Mouse (Mus musculus) midbrain, embryonic 13.5 days (tissue): ENCODE data around the gene Krt7. TPM values are rescaled to one million over a fixed set of nuclear protein-coding genes. Genes with fewer than 3 reads are reported as not detected.

Experiments
- ATAC-seq: fragments of 200-750 bp; cut with Nextera tagmentation; 2 replicates; pipeline ENCODE4 v1.8.0; 2017; ENCODE audit warnings: mild to moderate bottlenecking, moderate TSS enrichment, moderate library complexity
- H3K27ac ChIP-seq: fragments of 300-500 bp; sonication (generic); 2 replicates; pipeline ENCODE4 v1.5.1; 2015; ENCODE audit warnings: inconsistent platforms, mild to moderate bottlenecking, moderate library complexity
- H3K27me3 ChIP-seq: fragments of 300-500 bp; sonication (generic); 2 replicates; pipeline ENCODE4 v1.6.1; 2015; ENCODE audit warnings: mild to moderate bottlenecking, inconsistent platforms
- H3K36me3 ChIP-seq: fragments of 300-500 bp; sonication (generic); 2 replicates; pipeline ENCODE4 v1.6.1; 2015; ENCODE audit warnings: mild to moderate bottlenecking, inconsistent platforms
- H3K4me1 ChIP-seq: fragments of 300-500 bp; sonication (generic); replicated peaks from 2 replicates; pipeline ENCODE4 v1.6.1; 2015; ENCODE audit warnings: inconsistent platforms
- H3K4me2 ChIP-seq: fragments of 300-500 bp; sonication (generic); replicated peaks from 2 replicates; pipeline ENCODE4 v1.6.1; 2015; ENCODE audit warnings: moderate library complexity, mild to moderate bottlenecking, inconsistent platforms
- H3K4me3 ChIP-seq: fragments of 300-500 bp; sonication (generic); replicated peaks from 2 replicates; pipeline ENCODE4 v1.5.1; 2015; ENCODE audit warnings: mild to moderate bottlenecking, inconsistent platforms
- H3K9ac ChIP-seq: fragments of 300-500 bp; sonication (generic); replicated peaks from 2 replicates; pipeline ENCODE4 v1.6.1; 2015; ENCODE audit warnings: mild to moderate bottlenecking, inconsistent platforms
- H3K9me3 ChIP-seq: fragments of 300-500 bp; sonication (generic); 2 replicates; pipeline ENCODE4 v1.6.1; 2016; ENCODE audit warnings: mild to moderate bottlenecking, inconsistent platforms
- WGBS: fragments of 180-500 bp; shearing (Covaris S2); methylation state at CpG from one replicate; pipeline ENCODE4 v1.1.7; 2015; 5-methylcytosine and 5-hydroxymethylcytosine counted together
- polyA plus RNA-seq: library from polyadenylated mRNA; unstranded; fragments of >200 nt; fragmentation: Nextera tagmentation; extraction: Ambion mirVana; gene quantifications from 2 replicates; pipeline ENCODE4 v1.2.1, GENCODE M21; 2015

Krt7 gene
- polyA plus RNA-seq, 1 experiment from 2014 or later: 0.05 TPM

DNA sequence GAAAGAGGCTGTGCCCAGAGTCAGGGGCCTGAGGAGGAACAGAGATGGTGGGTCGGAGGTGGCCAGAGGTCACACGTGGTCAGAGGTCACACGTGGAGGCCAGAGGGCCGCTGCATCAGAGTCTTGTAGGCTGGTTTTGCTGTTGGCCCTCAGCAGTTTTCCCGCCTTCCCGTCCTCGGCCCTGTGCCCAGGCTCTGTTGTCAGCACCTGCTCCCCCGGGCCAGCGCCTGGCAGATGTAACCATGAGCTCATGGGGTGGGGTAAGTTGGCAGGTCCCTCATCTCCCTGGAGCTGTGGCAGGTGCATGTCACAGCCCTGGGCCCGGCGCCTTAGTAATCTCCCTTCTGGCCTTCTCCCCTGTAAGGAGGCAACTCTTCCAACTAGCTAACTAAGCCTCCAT, 28.0 kb upstream of the Krt7 start:
- Histone ChIP-seq H3K27me3 (no peaks in the 10 kb centered on the region), H3K4me1 (0 out of 2 replicates have a peak, but pooled peaks cover 2% of the 10 kb centered on the region), H3K4me2 (no peak overlapping the region), H3K36me3 (no peaks in the 10 kb centered on the region), H3K9ac (no peak overlapping the region), H3K4me3 (no peak overlapping the region), H3K27ac (no peak overlapping the region), H3K9me3 (no peaks in the 10 kb centered on the region)
- ATAC-seq: no peak
- 81% methylated on average over 11 of the region's 11 CpGs for WGBS

DNA sequence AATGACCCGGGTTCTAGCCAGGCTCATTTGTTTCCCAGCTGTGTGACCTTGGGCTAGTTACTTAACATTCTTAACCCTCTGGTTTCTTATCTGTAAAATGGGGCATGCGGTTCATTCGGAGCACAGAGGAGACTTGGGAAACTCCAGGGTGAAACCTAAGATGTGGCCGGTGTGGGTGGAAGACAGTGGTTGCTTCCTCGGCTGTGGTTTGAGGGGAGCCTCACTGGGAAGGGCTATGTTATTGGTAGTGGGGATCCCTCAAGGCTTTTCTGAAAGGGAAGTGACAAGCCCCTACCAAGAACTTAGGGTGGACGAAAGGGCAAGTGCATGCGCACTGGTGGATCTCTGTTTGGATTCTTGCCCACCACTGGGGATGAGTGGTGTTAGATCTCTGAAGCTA, 26.2 kb upstream of the Krt7 start:
- no peaks in the 10 kb centered on the region for H3K9me3 ChIP-seq
- 87% methylated on average over 7 of the region's 7 CpGs for WGBS

DNA sequence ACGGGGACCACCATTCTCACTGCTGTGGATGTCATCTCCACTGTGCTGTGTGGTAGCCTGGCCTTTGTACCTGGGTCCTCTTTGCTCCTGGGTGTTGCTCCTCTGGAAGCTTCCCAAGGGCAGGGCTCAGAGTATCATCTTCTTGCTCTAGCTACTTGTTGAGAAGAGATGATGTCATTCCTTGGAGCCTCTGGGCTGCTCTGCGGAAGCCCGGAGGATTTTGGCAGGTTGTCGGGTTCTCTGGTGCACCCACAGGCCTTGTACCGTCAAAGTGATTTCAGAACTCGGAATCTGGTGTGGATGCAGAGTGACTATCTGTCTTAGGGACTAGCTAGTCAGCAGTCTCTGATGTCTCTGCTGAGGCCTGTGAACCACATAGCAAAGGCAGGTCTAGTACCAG, 25.8 kb upstream of the Krt7 start:
- H3K9ac ChIP-seq: no peak overlapping the region
- WGBS: 86% methylated on average over 6 of the region's 6 CpGs
- no peaks in the 10 kb centered on the region for H3K27me3 ChIP-seq
- 0 out of 2 replicates have a peak, but pooled peaks cover 2% of the 10 kb centered on the region for H3K4me1 ChIP-seq
- no peak overlapping the region for H3K4me2 ChIP-seq
- H3K27ac ChIP-seq: no peak overlapping the region
- H3K9me3 ChIP-seq: no peaks in the 10 kb centered on the region
- no peaks in the 10 kb centered on the region for H3K36me3 ChIP-seq
- H3K4me3 ChIP-seq: no peak overlapping the region
- no peak for ATAC-seq

More for the DNA sequence above, 26.2 kb upstream of the Krt7 start:
- ATAC-seq: no peak
- Histone ChIP-seq H3K36me3 (no peaks in the 10 kb centered on the region), H3K9ac (no peak overlapping the region), H3K4me2 (no peak overlapping the region), H3K4me1 (0 out of 2 replicates have a peak, but pooled peaks cover 2% of the 10 kb centered on the region), H3K27ac (no peak overlapping the region), H3K27me3 (no peaks in the 10 kb centered on the region), H3K4me3 (no peak overlapping the region)

DNA sequence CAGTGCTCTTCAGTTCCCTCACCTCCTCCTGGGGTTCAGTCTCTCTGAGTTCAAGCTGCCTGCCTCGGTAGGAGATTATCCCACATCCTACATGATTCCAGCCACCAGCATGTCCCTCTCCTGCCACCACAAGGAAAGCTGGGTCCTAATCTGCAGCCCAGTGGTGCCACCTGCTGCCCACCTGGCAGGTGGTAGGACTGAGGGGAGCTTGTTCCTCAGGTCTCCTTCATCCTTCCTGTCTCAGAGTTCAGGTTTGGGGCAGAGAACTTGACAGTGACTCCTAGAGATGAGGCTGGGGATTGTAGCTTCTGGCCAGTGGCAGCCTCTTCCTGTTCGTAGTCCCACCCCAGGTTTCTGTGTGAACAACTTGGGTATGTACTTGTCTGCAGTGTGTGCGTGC, 23.7 kb upstream of the Krt7 start:
- H3K36me3 ChIP-seq: no peaks in the 10 kb centered on the region
- H3K27ac ChIP-seq: no peak overlapping the region
- no peak overlapping the region for H3K9ac ChIP-seq
- H3K4me1 ChIP-seq: no peaks in the 10 kb centered on the region
- H3K4me3 ChIP-seq: no peak overlapping the region
- ATAC-seq: no peak
- H3K9me3 ChIP-seq: no peaks in the 10 kb centered on the region
- H3K27me3 ChIP-seq: no peaks in the 10 kb centered on the region
- no peak overlapping the region for H3K4me2 ChIP-seq
- 63% methylated on average over 3 of the region's 3 CpGs for WGBS

DNA sequence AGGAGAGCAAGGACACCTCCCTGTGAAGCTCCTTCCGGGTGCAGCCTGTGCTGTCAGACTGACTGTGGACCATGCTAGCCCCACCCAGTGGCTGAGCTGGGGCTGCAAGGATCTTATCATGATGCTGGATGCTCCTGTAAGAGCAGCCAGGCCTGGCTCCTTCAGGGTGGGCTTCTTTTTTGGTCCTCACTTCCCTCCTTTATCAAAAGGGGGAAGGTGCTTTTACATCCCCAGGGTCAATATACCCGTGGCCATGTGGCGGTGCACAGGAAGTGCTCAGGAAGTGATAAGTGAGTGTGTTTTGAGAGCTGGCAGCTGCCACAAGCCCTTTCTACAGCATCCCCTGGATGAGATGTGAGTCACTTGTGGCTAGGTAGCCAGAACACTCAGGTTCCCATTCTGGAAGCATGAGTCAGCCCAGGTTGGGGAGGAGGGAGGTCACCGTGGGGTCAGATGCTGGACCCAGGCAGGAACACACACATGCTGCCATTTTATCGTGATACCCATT, 22.8 kb upstream of the Krt7 start:
- no peaks in the 10 kb centered on the region for H3K27me3 ChIP-seq
- H3K4me3 ChIP-seq: no peak overlapping the region
- H3K4me2 ChIP-seq: no peak overlapping the region
- no peak overlapping the region for H3K9ac ChIP-seq
- no peaks in the 10 kb centered on the region for H3K36me3 ChIP-seq
- H3K4me1 ChIP-seq: no peaks in the 10 kb centered on the region
- no peak for ATAC-seq
- no peaks in the 10 kb centered on the region for H3K9me3 ChIP-seq
- 67% methylated on average over 5 of the region's 5 CpGs for WGBS
- H3K27ac ChIP-seq: no peak overlapping the region

DNA sequence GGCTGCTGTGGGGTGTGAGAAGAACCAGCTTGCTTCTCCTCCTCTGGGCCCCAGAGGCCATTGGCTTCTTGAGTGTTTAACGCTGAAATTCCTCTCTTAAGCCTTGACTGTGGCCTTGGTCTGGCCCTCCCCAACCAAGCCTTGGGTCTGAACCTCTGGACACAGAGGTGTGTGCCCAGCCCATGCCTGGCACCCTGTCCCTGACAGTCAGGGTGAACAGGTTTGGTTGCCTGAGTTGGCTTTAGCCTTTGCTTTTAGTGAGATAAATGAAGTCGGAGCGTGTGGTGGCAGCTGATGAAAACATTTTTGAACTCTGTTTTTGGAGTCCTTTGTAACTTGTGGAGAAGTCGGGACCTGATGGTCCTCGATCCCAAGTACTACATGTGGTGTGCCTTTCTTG, 20.6 kb upstream of the Krt7 start:
- Histone ChIP-seq H3K27me3 (no peaks in the 10 kb centered on the region), H3K4me3 (no peak overlapping the region), H3K4me2 (no peak overlapping the region), H3K36me3 (no peaks in the 10 kb centered on the region), H3K27ac (no peak overlapping the region), H3K9me3 (no peaks in the 10 kb centered on the region), H3K4me1 (no peaks in the 10 kb centered on the region), H3K9ac (no peak overlapping the region)
- ATAC-seq: no peak
- whole genome bisulfite sequencing: 87% methylated on average over 5 of the region's 5 CpGs

DNA sequence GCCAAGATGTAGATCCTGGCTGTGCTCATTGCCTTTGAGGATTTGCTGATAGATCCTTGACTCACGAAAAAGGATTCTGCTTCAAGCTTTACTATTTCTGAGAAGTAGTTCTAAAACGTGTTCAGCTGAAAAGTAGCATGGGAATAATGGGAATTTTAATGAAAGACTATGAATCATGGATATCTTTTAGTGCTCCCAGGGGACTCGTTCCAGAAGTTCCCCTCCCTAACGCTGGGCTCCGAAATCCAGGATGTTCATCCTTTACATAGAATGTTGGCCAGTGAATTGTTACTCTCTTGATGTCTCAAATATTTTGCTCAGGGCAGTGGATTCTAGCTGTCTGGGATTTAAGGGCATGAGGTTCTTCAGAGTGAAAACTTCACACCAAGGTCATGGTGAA, 18.6 kb upstream of the Krt7 start:
- Histone ChIP-seq H3K36me3 (no peaks in the 10 kb centered on the region), H3K4me1 (no peaks in the 10 kb centered on the region), H3K27me3 (no peaks in the 10 kb centered on the region), H3K27ac (no peak overlapping the region), H3K4me3 (no peak overlapping the region), H3K4me2 (no peak overlapping the region), H3K9me3 (no peaks in the 10 kb centered on the region), H3K9ac (no peak overlapping the region)
- 86% methylated on average over 5 of the region's 5 CpGs for WGBS
- no peak for ATAC-seq

GRCm38 (mm10) chr15:101394908-101395307, 15.9 kb upstream of the Krt7 start:
- Histone ChIP-seq H3K9me3 (no peaks in the 10 kb centered on the region), H3K27ac (no peak overlapping the region), H3K4me2 (no peak overlapping the region), H3K36me3 (no peaks in the 10 kb centered on the region), H3K4me1 (no peaks in the 10 kb centered on the region), H3K4me3 (no peak overlapping the region), H3K9ac (no peak overlapping the region), H3K27me3 (no peaks in the 10 kb centered on the region)
- no peak for ATAC-seq
- 73% methylated on average over 7 of the region's 7 CpGs for WGBS

DNA sequence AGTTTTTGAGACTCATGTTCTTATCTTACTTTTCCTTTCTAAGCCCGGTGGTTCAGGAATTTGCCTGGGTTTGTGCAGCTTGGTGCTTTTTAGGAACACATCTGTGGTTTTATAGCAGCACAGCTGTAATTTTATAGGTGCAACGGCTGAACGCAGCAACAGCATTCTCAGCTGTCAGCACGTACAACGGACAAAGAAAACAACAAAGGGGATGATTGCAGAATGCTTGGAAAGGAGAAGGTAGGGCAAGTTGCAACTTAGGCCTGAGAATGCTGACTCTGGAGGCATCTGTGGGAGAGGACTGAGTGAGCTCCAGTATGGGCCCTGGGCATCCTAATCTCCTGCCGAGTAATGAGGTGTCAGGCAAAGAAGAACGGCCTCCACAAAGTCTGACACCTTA, 14.4 kb upstream of the Krt7 start:
- H3K27me3 ChIP-seq: no peaks in the 10 kb centered on the region
- WGBS: 78% methylated on average over 7 of the region's 7 CpGs
- no peak overlapping the region for H3K4me2 ChIP-seq
- H3K4me1 ChIP-seq: no peaks in the 10 kb centered on the region
- H3K36me3 ChIP-seq: no peaks in the 10 kb centered on the region
- no peak for ATAC-seq
- H3K9ac ChIP-seq: no peak overlapping the region
- H3K4me3 ChIP-seq: no peak overlapping the region
- no peak overlapping the region for H3K27ac ChIP-seq
- no peaks in the 10 kb centered on the region for H3K9me3 ChIP-seq

- no peaks in the 10 kb centered on the region for H3K27me3 ChIP-seq
- H3K9me3 ChIP-seq: no peaks in the 10 kb centered on the region
- no peak overlapping the region for H3K4me3 ChIP-seq
- no peak overlapping the region for H3K4me2 ChIP-seq
- WGBS: 82% methylated on average over 3 of the region's 3 CpGs
- no peak overlapping the region for H3K9ac ChIP-seq
- no peaks in the 10 kb centered on the region for H3K4me1 ChIP-seq
- ATAC-seq: no peak
- no peaks in the 10 kb centered on the region for H3K36me3 ChIP-seq
- H3K27ac ChIP-seq: no peak overlapping the region
These were observed 13.9 kb upstream of the Krt7 start for GRCm38 (mm10) chr15:101396921-101397320.

- no peak overlapping the region for H3K4me2 ChIP-seq
- H3K27me3 ChIP-seq: no peaks in the 10 kb centered on the region
- no peak overlapping the region for H3K9ac ChIP-seq
- no peaks in the 10 kb centered on the region for H3K36me3 ChIP-seq
- ATAC-seq: no peak
- H3K27ac ChIP-seq: no peak overlapping the region
- H3K9me3 ChIP-seq: no peaks in the 10 kb centered on the region
- H3K4me1 ChIP-seq: no peaks in the 10 kb centered on the region
- H3K4me3 ChIP-seq: no peak overlapping the region
- 97% methylated on average over 2 of the region's 2 CpGs for WGBS
These were observed 13.2 kb upstream of the Krt7 start for GRCm38 (mm10) chr15:101397683-101398082.

GRCm38 (mm10) chr15:101398269-101398668, 12.6 kb upstream of the Krt7 start:
- WGBS: 88% methylated on average over 8 of the region's 8 CpGs
- no peaks in the 10 kb centered on the region for H3K36me3 ChIP-seq

DNA sequence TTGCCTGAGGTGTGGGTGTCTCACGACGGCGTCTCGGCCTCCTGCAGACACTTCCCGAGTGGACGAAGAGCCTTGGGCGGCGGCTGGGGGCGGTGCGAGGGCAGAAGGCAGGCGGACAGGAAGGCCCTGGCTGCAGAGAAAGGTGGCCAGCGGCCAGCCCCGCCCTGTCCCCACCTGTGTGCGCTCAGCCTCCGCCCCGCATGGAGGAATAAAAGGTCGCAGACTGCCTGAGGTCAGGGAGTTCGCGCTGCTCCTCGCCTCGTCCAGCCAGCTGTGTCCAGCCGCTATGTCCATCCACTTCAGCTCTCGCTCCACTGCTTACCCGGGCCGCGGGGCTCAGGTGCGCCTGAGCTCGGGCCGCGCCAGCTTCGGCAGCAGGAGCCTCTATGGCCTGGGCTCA, 1.3 kb downstream of the Krt7 start:
- WGBS: 23% methylated on average over 31 of the region's 31 CpGs
- no peak for ATAC-seq
- H3K4me2 ChIP-seq: no peak overlapping the region
- H3K27me3 ChIP-seq: peaks cover 22% of the 10 kb centered on the region
- no peak overlapping the region for H3K27ac ChIP-seq
- no peaks in the 10 kb centered on the region for H3K9me3 ChIP-seq
- H3K4me3 ChIP-seq: no peak overlapping the region
- H3K4me1 ChIP-seq: no peaks in the 10 kb centered on the region
- no peaks in the 10 kb centered on the region for H3K36me3 ChIP-seq
- no peak overlapping the region for H3K9ac ChIP-seq

More at GRCm38 (mm10) chr15:101398269-101398668, 12.6 kb upstream of the Krt7 start:
- Histone ChIP-seq H3K4me3 (no peak overlapping the region), H3K27ac (no peak overlapping the region), H3K9me3 (no peaks in the 10 kb centered on the region), H3K4me1 (no peaks in the 10 kb centered on the region), H3K9ac (no peak overlapping the region), H3K4me2 (no peak overlapping the region), H3K27me3 (no peaks in the 10 kb centered on the region)
- no peak for ATAC-seq
